Mouse (Mus musculus): ENCODE results near the gene Iyd.
"Not testable (repeated sequence)": the region's sequence is repeated elsewhere in the genome, so short reads cannot be mapped to it uniquely, and the experiment has no call there.

Gene Iyd

GRCm38 (mm10) chr10:3540003-3540827, at the start of gene Iyd:
Iyd (plus strand) TSS chr10:3540240.
- no peak for DNase-seq (ENCODE audit: low read depth, low spot score)

DNA sequence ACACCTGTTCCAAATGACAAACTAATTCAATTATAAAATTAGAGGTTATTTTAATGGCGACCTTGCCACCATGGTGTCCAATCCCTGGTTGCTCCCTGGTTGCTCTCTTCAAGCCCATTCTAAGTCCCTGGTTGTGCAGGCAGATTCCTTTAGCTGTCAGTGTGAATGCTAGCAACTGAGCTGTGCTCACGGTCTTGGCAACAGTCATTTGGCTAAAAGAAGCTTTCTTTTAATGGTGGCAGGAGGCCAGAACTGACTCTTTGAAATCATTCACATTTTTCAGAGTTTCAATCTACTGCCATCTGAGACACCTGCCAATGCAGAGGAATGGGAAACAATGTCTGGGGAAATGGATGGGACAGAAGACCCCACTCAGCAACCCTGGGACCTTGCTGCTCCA, 43.2 kb upstream of the Iyd start:
- DNase-seq (ENCODE audit: low read depth, low spot score): no peak

DNA sequence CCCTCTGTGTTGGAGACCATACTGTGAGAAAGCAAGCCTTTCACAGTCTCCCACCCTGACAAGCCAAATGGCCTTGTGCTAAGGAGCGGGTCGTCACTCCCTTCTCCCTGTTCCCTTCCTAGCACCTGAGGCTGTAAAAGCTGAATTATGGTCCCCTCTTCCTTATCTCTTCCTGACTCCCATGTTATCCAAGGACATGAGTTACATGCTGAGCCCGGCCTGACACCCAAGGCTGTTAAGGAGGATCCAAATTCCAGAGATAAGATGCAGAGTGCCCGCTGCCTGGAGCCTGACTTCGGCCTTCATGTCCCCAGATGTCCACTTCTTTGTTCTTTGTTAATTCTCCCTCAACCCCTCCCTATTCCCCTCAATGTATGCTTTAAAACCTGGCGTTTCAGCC, 39.2 kb upstream of the Iyd start:
- DNase-seq (ENCODE audit: low read depth, low spot score): not testable (repeated sequence)

DNA sequence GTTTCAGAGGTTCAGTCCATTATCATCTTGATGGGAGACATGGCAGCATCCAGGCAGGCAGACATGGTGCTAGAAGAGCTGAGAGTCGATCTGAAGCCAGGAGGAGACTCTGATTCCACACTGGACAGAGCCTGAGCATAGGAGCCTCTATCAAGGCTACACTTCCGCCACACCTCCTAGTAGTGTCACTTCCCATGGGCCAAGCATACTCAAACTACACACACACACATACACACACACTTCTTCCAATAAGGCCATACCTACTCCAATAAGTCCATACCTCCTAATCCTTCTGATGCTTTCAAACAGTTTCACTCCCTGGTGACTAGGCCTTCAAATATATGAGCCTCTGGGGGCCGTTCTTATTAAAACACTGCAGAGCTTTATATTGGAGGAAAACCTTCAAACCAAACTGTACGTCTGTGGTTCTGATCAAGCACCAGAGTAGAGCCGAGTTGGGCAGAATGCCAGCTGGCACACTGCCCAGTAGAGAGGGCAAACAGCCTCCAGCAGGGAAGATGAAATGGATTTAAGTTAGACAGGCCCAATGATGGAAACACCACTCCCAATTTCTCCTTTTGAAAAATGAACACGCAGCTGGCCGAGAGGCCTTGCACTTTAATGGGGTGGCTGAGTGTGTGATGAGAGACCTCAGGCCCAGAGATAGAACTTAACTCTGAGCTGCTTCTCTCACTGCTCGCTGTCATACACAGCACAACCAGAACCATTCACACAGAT, 32.4 kb upstream of the Iyd start:
- DNase-seq (ENCODE audit: low read depth, low spot score): peak; percentile 21

- DNase-seq (ENCODE audit: low read depth, low spot score): no peak
These were observed 31.8 kb upstream of the Iyd start for GRCm38 (mm10) chr10:3508222-3508588.

- no peak for DNase-seq (ENCODE audit: low read depth, low spot score)
These were observed 31.3 kb upstream of the Iyd start for GRCm38 (mm10) chr10:3508746-3509145.

DNA sequence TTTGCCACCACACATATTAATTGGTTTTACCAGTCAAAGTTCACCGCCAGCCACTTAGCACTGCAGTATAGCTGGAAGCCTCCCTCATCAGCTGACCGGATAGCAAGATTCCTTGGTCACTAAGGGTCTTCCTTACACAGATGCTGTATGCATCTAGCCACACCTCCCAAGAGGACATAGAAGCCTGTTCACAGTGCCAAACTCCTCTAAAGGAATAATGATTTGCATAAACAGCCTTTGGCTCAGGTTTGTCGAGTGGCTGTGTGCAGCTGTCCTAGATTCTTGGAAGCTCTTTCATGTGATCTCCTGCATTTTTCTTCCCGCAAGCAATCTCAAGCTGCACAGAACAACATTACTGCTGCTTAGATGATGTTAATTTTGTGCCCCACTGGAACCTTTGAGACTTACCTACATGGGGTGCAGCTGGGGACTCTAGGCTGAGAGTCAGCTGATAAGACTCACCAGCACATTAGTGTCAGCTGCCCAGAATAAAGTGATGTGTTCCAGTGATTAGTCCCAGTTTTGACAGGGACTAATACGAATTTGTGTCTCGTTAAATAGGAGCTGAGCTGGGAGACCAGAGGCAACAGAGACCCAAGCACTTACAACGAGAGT, 30.3 kb upstream of the Iyd start:
- DNase-seq (ENCODE audit: low read depth, low spot score): no peak

- no peak for DNase-seq (ENCODE audit: low read depth, low spot score)
These were observed 29.6 kb upstream of the Iyd start for GRCm38 (mm10) chr10:3510486-3510885.

DNA sequence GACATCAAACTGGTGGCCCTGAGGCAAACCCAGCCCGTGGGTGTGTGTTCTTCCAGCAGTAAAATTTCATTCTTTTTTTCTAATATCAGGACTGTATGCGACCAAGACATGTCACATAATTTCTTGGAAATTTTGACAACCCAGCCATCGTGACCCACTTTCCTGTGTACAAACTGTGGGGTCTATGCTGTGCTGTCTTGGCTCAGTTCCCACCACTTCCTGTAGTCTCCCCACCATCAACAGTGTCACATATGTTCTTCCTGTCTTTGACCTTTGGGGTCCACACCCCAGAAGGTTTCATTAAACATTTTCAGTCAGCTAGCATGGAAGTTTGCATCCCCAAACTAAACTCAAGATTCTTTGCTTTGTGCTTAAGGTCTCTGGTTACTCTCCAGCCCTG, 28.6 kb upstream of the Iyd start:
- DNase-seq (ENCODE audit: low read depth, low spot score): no peak

DNA sequence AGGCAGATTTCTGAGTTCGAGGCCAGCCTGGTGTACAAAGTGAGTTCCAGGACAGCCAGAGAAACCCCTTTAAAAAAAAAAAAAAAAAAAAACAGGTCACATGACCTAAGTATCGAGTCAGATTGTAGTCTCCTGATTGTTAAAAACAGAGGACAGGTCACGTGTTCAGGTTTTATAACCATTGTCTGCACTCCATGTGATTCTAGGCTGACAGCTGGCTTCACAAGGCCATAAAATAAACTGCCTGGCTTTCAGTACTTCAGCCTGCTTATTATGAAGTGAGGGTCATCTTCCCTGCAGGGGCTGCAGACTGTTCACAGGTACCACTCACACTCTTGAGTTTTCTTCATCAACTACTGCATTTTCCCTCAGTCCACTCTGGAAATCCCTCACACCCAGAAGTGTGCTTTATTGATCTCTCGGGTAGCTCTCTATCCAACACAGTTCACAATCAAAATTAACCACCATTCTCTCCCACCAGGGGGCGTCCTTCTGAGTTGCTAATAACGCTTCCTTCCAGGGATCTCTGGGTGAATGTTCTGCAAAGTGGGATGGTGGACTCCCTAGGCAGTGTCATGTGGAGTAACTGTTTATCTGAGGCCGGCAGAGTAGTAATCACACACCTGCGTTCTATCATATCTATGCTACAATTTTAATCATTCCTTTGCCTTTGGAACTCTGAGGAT, 27.3 kb upstream of the Iyd start:
- DNase-seq (ENCODE audit: low read depth, low spot score): no peak

- DNase-seq (ENCODE audit: low read depth, low spot score): no peak
These were observed 26.1 kb upstream of the Iyd start for GRCm38 (mm10) chr10:3513947-3514346.

- DNase-seq (ENCODE audit: low read depth, low spot score): no peak
These were observed 25.4 kb upstream of the Iyd start for GRCm38 (mm10) chr10:3514634-3515033.

DNA sequence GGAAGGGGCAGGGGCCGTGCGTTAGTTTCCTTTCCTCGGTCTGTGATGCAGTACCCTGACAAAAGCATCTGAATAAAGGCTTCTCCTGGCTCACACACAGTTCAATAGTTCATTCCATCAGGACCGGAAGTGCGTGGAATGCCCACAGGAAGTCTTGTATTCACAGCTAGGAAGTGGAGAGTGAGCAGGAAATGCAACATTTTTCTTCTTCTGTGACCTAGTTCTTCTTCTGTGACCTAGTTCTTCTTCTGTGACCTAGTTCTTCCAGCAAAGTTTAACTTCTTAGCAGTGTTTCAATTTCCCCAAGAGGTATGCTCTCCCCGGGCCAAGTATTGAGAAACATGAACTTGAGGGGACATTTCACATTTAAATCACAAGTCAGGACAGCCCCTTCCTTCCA, 23.6 kb upstream of the Iyd start:
- DNase-seq (ENCODE audit: low read depth, low spot score): no peak

GRCm38 (mm10) chr10:3523044-3523793, 16.8 kb upstream of the Iyd start:
- no peak for DNase-seq (ENCODE audit: low read depth, low spot score)

DNA sequence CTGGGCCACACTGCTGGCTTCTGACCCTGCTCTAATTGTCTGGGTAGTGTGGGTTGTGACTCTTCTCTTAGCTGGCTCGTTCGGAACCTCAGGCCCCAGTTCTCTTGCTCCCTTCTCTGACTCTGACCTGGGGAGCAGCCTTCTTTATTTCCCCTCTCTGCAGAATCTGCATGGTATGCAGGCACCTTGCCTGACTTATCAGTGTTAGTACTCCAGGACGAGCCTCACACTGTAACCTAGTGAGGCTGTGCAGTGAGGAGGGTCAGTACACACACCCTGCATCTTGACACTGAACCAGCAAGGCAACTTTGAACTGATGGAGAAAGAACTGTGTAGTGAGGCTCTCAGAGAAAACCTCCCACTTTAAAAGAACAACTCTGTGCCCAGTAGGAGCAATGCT, 15.5 kb upstream of the Iyd start:
- DNase-seq (ENCODE audit: low read depth, low spot score): no peak

- no peak for DNase-seq (ENCODE audit: low read depth, low spot score)
These were observed 14.5 kb upstream of the Iyd start for GRCm38 (mm10) chr10:3525420-3526019.

DNA sequence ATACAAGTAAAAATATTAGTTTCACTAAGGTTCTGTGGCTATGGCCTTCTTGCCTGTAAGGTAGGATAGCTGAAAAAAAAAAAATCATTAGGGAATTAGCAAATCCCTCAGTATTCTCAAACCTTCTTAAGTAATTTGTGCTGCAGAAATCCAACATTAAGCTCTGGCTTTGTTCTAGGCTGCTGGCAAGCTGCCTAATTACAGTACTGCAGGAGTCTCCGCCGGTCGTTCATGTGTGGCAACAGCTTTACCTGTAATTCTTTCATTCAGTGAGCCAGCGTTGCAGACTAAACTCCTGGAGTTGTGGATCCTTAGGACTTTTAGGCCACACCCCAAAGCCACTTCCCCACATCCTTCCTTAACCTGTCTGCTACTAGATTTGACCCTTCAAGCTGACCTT, 10.2 kb upstream of the Iyd start:
- no peak for DNase-seq (ENCODE audit: low read depth, low spot score)

DNA sequence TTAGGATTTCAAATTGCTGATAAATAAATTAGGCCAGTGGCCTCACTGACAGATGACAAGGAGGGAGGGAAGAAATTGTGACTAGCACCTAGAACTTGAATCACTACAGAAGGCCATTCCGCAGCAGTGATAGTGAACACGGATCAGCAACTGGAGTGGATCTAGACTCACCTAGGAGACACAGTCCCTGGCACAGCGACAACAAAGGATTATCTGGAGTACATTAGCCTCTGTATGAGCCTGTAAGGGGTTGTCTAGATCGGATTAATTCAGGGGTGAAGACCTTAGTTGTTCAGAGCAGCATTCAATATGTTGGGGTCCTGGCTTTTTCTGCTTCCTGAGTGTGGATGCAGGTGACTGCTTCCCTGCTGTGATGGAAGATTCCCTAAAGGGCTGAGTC, 9.4 kb upstream of the Iyd start:
- DNase-seq (ENCODE audit: low read depth, low spot score): no peak

DNA sequence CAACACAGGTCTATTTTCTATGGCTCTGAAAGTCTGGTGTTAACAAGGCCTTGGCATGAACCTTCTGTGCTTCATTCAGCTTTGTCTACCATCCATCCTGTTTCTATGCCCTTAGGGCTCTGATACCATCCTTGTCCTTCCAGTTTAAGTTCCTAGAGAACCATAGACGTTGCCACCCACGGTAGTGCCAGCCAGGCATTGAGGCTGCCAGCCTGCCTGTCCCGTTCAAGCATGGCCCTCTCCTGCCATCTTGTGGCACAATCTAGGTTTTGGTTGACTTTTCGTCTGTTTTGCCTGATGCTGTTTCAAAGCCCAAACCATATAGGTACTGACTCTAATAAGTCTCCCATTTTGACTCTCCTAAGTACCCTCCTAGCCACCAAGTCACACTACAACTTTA, 8.7 kb upstream of the Iyd start:
- peak; percentile 47 for DNase-seq (ENCODE audit: low read depth, low spot score)

DNA sequence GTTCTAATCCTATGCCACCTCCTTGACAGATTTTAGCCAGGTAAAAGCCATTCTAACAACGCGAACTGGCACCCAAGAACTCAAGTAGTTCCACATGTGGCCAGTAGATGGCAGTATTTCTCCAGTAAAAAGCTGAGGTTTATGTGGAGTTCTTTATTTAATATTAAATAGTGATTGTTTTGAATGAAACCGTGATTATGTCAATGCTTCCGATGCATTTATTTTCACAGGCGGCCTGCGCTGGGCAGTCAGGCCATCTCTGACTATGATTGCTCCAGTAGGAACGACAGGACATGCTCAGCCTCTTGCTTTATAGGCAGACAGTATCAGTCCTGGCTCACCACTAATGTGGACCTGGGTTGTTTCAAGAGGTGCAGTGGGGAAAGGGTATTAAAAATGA, 5.6 kb upstream of the Iyd start:
- DNase-seq (ENCODE audit: low read depth, low spot score): peak; percentile 12

GRCm38 (mm10) chr10:3536361-3536760, 3.7 kb upstream of the Iyd start:
- no peak for DNase-seq (ENCODE audit: low read depth, low spot score)
